Mouse (Mus musculus) lung, adult 18-20 months (tissue): Measurements from ENCODE around the gene Themis2.
A peak's percentile ranks its signal among the peaks of the same experiment; 100 is the strongest.

Experiments
- DNase-seq, 2 experiments: peaks; one replicate each; pipeline ENCODE4 v3.0.0; 2022; ENCODE audit warnings: mixed read lengths in 2 of 2

Gene Themis2

GRCm38 (mm10) chr4:132796196-132796886 lies at the start of gene Themis2:
Gene Themis2, minus strand, starts transcription at chr4:132796387.
- DNase-seq = peak; percentile 79 to 80

GRCm38 (mm10) chr4:132843705-132844071 lies 47.5 kb upstream of the Themis2 start:
- DNase-seq = no peak

GRCm38 (mm10) chr4:132842970-132843704 lies 47.0 kb upstream of the Themis2 start, which contains the start of gene Ppp1r8:
Gene Ppp1r8, minus strand, starts transcription at chr4:132843169.
- peak; percentile 89 to 92 for DNase-seq

GRCm38 (mm10) chr4:132842281-132842906 lies 46.2 kb upstream of the Themis2 start:
- peak in 1 of 2 experiments; percentile 5 for DNase-seq

GRCm38 (mm10) chr4:132841493-132841892 lies 45.3 kb upstream of the Themis2 start:
- no peak for DNase-seq

- peak; percentile 53 to 63 for DNase-seq
Observed at GRCm38 (mm10) chr4:132823614-132824366, 27.6 kb upstream of the Themis2 start.

GRCm38 (mm10) chr4:132818442-132818841 lies 22.3 kb upstream of the Themis2 start:
- no peak for DNase-seq

GRCm38 (mm10) chr4:132816855-132817254 lies 20.7 kb upstream of the Themis2 start:
- no peak for DNase-seq

GRCm38 (mm10) chr4:132816404-132816803 lies 20.2 kb upstream of the Themis2 start:
- peak; percentile 31 to 34 for DNase-seq

GRCm38 (mm10) chr4:132809621-132810020 lies 13.4 kb upstream of the Themis2 start:
- DNase-seq = peak; percentile 17 to 30

- DNase-seq = peak; percentile 27 to 32
Observed at GRCm38 (mm10) chr4:132807771-132808641, 11.8 kb upstream of the Themis2 start.

- DNase-seq = no peak
Observed at GRCm38 (mm10) chr4:132806620-132807191, 10.5 kb upstream of the Themis2 start.

GRCm38 (mm10) chr4:132805599-132806197 lies 9.5 kb upstream of the Themis2 start:
- DNase-seq = no peak

GRCm38 (mm10) chr4:132805146-132805545 lies 9.0 kb upstream of the Themis2 start:
- no peak for DNase-seq

- DNase-seq = peak; percentile 30 to 44
Observed at GRCm38 (mm10) chr4:132804331-132804730, 8.1 kb upstream of the Themis2 start.

- DNase-seq = no peak
Observed at GRCm38 (mm10) chr4:132803876-132804275, 7.7 kb upstream of the Themis2 start.

GRCm38 (mm10) chr4:132803212-132803611 lies 7.0 kb upstream of the Themis2 start:
- DNase-seq = no peak

- DNase-seq = no peak
Observed at GRCm38 (mm10) chr4:132802171-132802637, 6.0 kb upstream of the Themis2 start.

GRCm38 (mm10) chr4:132801176-132802077 lies 5.2 kb upstream of the Themis2 start:
- DNase-seq = no peak

GRCm38 (mm10) chr4:132799845-132800244 lies 3.7 kb upstream of the Themis2 start:
- DNase-seq = no peak
